Mouse (Mus musculus): ENCODE results near the gene AC124108.1. TPM values are rescaled to one million over a fixed set of nuclear protein-coding genes. Genes with fewer than 3 reads are reported as not detected.

AC124108.1 gene
- polyA plus RNA-seq, 1 experiment, result not detected

- no peaks in the 10 kb centered on the region for H3K36me3 ChIP-seq (ENCODE audit: control insufficient read depth, insufficient read depth, low read length)
- H3K4me3 ChIP-seq (ENCODE audit: control insufficient read depth, insufficient read depth, low read length), result no peak overlapping the region
- no peak for DNase-seq
- TF ChIP-seq POLR2A (IDR thresholded peaks at IDR 0.05; ENCODE audit: control insufficient read depth, extremely low read depth, insufficient read depth, low read length, poor library complexity), result no peak
- TF ChIP-seq CTCF (IDR thresholded peaks at IDR 0.05; ENCODE audit: borderline replicate concordance, control insufficient read depth, extremely low read depth, insufficient read depth, low read length, poor library complexity), result no peak
- no peaks in the 10 kb centered on the region for H3K27me3 ChIP-seq (ENCODE audit: control insufficient read depth, insufficient read depth, low read length)
- WGBS, result 63% methylated on average over 12 of the region's 12 CpGs
- H3K4me1 ChIP-seq (replicated peaks; ENCODE audit: control insufficient read depth, insufficient read depth, low read length), result no peaks in the 10 kb centered on the region; the same call in 1 of the 2 replicates
- no peak overlapping the region for H3K27ac ChIP-seq (ENCODE audit: control insufficient read depth, insufficient read depth, low read length)
Observed at GRCm38 (mm10) chr1:132211672-132212071, 20.4 kb downstream of the AC124108.1 start.

GRCm38 (mm10) chr1:132212218-132212617, 21.0 kb downstream of the AC124108.1 start:
- DNase-seq, result peak; percentile 22
- TF ChIP-seq CTCF (IDR thresholded peaks at IDR 0.05; ENCODE audit: borderline replicate concordance, control insufficient read depth, extremely low read depth, insufficient read depth, low read length, poor library complexity) (peak; percentile 69; the same call in 1 of the 2 replicates), POLR2A (IDR thresholded peaks at IDR 0.05; ENCODE audit: control insufficient read depth, extremely low read depth, insufficient read depth, low read length, poor library complexity) (no peak)

GRCm38 (mm10) chr1:132213076-132213475, 21.8 kb downstream of the AC124108.1 start:
- 69% methylated on average over 6 of the region's 6 CpGs for WGBS
- H3K27me3 ChIP-seq (ENCODE audit: control insufficient read depth, insufficient read depth, low read length), result no peaks in the 10 kb centered on the region
- no peaks in the 10 kb centered on the region; the same call in 1 of the 2 replicates for H3K4me1 ChIP-seq (replicated peaks; ENCODE audit: control insufficient read depth, insufficient read depth, low read length)
- no peak overlapping the region for H3K4me3 ChIP-seq (ENCODE audit: control insufficient read depth, insufficient read depth, low read length)
- TF ChIP-seq POLR2A (IDR thresholded peaks at IDR 0.05; ENCODE audit: control insufficient read depth, extremely low read depth, insufficient read depth, low read length, poor library complexity), result no peak
- TF ChIP-seq CTCF (IDR thresholded peaks at IDR 0.05; ENCODE audit: borderline replicate concordance, control insufficient read depth, extremely low read depth, insufficient read depth, low read length, poor library complexity), result no peak
- no peak overlapping the region for H3K27ac ChIP-seq (ENCODE audit: control insufficient read depth, insufficient read depth, low read length)
- H3K36me3 ChIP-seq (ENCODE audit: control insufficient read depth, insufficient read depth, low read length), result no peaks in the 10 kb centered on the region
- no peak for DNase-seq

More at GRCm38 (mm10) chr1:132212218-132212617, 21.0 kb downstream of the AC124108.1 start:
- no peaks in the 10 kb centered on the region; the same call in 1 of the 2 replicates for H3K4me1 ChIP-seq (replicated peaks; ENCODE audit: control insufficient read depth, insufficient read depth, low read length)
- no peak overlapping the region for H3K4me3 ChIP-seq (ENCODE audit: control insufficient read depth, insufficient read depth, low read length)
- H3K27me3 ChIP-seq (ENCODE audit: control insufficient read depth, insufficient read depth, low read length), result no peaks in the 10 kb centered on the region
- H3K36me3 ChIP-seq (ENCODE audit: control insufficient read depth, insufficient read depth, low read length), result no peaks in the 10 kb centered on the region
- 10% methylated on average over 20 of the region's 20 CpGs for WGBS
- H3K27ac ChIP-seq (ENCODE audit: control insufficient read depth, insufficient read depth, low read length), result no peak overlapping the region

GRCm38 (mm10) chr1:132216276-132216675, 25.0 kb downstream of the AC124108.1 start:
- WGBS, result 81% methylated on average over 3 of the region's 3 CpGs
- Histone ChIP-seq H3K36me3 (ENCODE audit: control insufficient read depth, insufficient read depth, low read length) (no peaks in the 10 kb centered on the region), H3K4me1 (replicated peaks; ENCODE audit: control insufficient read depth, insufficient read depth, low read length) (no peaks in the 10 kb centered on the region; the same call in 1 of the 2 replicates), H3K4me3 (ENCODE audit: control insufficient read depth, insufficient read depth, low read length) (no peak overlapping the region), H3K27me3 (ENCODE audit: control insufficient read depth, insufficient read depth, low read length) (no peaks in the 10 kb centered on the region), H3K27ac (ENCODE audit: control insufficient read depth, insufficient read depth, low read length) (no peak overlapping the region)
- TF ChIP-seq CTCF (IDR thresholded peaks at IDR 0.05; ENCODE audit: borderline replicate concordance, control insufficient read depth, extremely low read depth, insufficient read depth, low read length, poor library complexity), result no peak
- TF ChIP-seq POLR2A (IDR thresholded peaks at IDR 0.05; ENCODE audit: control insufficient read depth, extremely low read depth, insufficient read depth, low read length, poor library complexity), result no peak
- no peak for DNase-seq

- no peak for DNase-seq
- H3K4me3 ChIP-seq (ENCODE audit: control insufficient read depth, insufficient read depth, low read length), result no peak overlapping the region
- H3K27me3 ChIP-seq (ENCODE audit: control insufficient read depth, insufficient read depth, low read length), result no peaks in the 10 kb centered on the region
- WGBS, result 64% methylated on average over 2 of the region's 2 CpGs
- no peak overlapping the region for H3K27ac ChIP-seq (ENCODE audit: control insufficient read depth, insufficient read depth, low read length)
- no peaks in the 10 kb centered on the region for H3K36me3 ChIP-seq (ENCODE audit: control insufficient read depth, insufficient read depth, low read length)
- no peaks in the 10 kb centered on the region for H3K4me1 ChIP-seq (replicated peaks; ENCODE audit: control insufficient read depth, insufficient read depth, low read length)
- TF ChIP-seq CTCF (IDR thresholded peaks at IDR 0.05; ENCODE audit: borderline replicate concordance, control insufficient read depth, extremely low read depth, insufficient read depth, low read length, poor library complexity) (no peak), POLR2A (IDR thresholded peaks at IDR 0.05; ENCODE audit: control insufficient read depth, extremely low read depth, insufficient read depth, low read length, poor library complexity) (no peak)
Observed at GRCm38 (mm10) chr1:132221627-132222026, 30.4 kb downstream of the AC124108.1 start.

GRCm38 (mm10) chr1:132222166-132222565, 30.9 kb downstream of the AC124108.1 start:
- WGBS, result 50% methylated on average over 6 of the region's 6 CpGs
- no peaks in the 10 kb centered on the region for H3K27me3 ChIP-seq (ENCODE audit: control insufficient read depth, insufficient read depth, low read length)
- DNase-seq, result no peak
- no peak for TF ChIP-seq CTCF (IDR thresholded peaks at IDR 0.05; ENCODE audit: borderline replicate concordance, control insufficient read depth, extremely low read depth, insufficient read depth, low read length, poor library complexity)
- TF ChIP-seq POLR2A (IDR thresholded peaks at IDR 0.05; ENCODE audit: control insufficient read depth, extremely low read depth, insufficient read depth, low read length, poor library complexity), result no peak
- no peaks in the 10 kb centered on the region for H3K36me3 ChIP-seq (ENCODE audit: control insufficient read depth, insufficient read depth, low read length)
- H3K27ac ChIP-seq (ENCODE audit: control insufficient read depth, insufficient read depth, low read length), result no peak overlapping the region
- H3K4me1 ChIP-seq (replicated peaks; ENCODE audit: control insufficient read depth, insufficient read depth, low read length), result no peaks in the 10 kb centered on the region
- no peak overlapping the region for H3K4me3 ChIP-seq (ENCODE audit: control insufficient read depth, insufficient read depth, low read length)

All from thymus, adult 2 months (tissue).